Mouse (Mus musculus): ENCODE data around the gene Rabggta.

GRCm38 (mm10) chr14:55726261-55726660 lies 4.2 kb upstream of the Rabggta start:
- TF ChIP-seq CTCF (IDR thresholded peaks at IDR 0.05; ENCODE audit: borderline replicate concordance, insufficient read depth, low read length) (no peak), POLR2A (IDR thresholded peaks at IDR 0.05; ENCODE audit: low read depth, low read length) (no peak)
